Mouse (Mus musculus) lung, embryonic 15.5 days (tissue): Measurements from ENCODE around the gene Adam15. TPM values are rescaled to one million over a fixed set of nuclear protein-coding genes. Genes with fewer than 3 reads are reported as not detected.
A peak's percentile ranks its signal among the peaks of the same experiment; 100 is the strongest.

Experiments used
- ATAC-seq: fragments of 200-750 bp; cut with Nextera tagmentation; 2 replicates; pipeline ENCODE4 v1.8.0; 2017; ENCODE audit warnings: moderate number of reproducible peaks, borderline replicate concordance; ENCODE audit not compliant: low FRiP score, low TSS enrichment; ENCODE audit errors: extremely low read depth
- H3K27ac ChIP-seq: fragments of 300-500 bp; sonication (generic); 2 replicates; pipeline ENCODE4 v1.5.1; 2015; ENCODE audit warnings: moderate library complexity, mild to moderate bottlenecking, inconsistent platforms
- H3K27me3 ChIP-seq: fragments of 300-500 bp; sonication (generic); 2 replicates; pipeline ENCODE4 v1.6.1; 2015; ENCODE audit warnings: inconsistent platforms
- H3K36me3 ChIP-seq: fragments of 300-500 bp; sonication (generic); 2 replicates; pipeline ENCODE4 v1.6.1; 2015; ENCODE audit warnings: inconsistent platforms
- H3K4me1 ChIP-seq: fragments of 300-500 bp; sonication (generic); 2 replicates; pipeline ENCODE4 v1.6.1; 2015; ENCODE audit warnings: inconsistent platforms
- H3K4me2 ChIP-seq: fragments of 300-500 bp; sonication (generic); 2 replicates; pipeline ENCODE4 v1.6.1; 2015; ENCODE audit warnings: inconsistent platforms, mild to moderate bottlenecking, moderate library complexity
- H3K4me3 ChIP-seq: fragments of 300-500 bp; sonication (generic); 2 replicates; pipeline ENCODE4 v1.5.1; 2015; ENCODE audit warnings: mild to moderate bottlenecking, inconsistent platforms
- H3K9ac ChIP-seq: fragments of 300-500 bp; sonication (generic); 2 replicates; pipeline ENCODE4 v1.6.1; 2015; ENCODE audit warnings: inconsistent platforms
- H3K9me3 ChIP-seq: fragments of 300-500 bp; sonication (generic); 2 replicates; pipeline ENCODE4 v1.6.1; 2016; ENCODE audit warnings: inconsistent platforms
- WGBS: fragments of 180-500 bp; shearing (Covaris S2); methylation state at CpG from one replicate; pipeline ENCODE4 v1.1.7; 2015; 5-methylcytosine and 5-hydroxymethylcytosine counted together
- polyA plus RNA-seq: library from polyadenylated mRNA; unstranded; fragments of >200 nt; fragmentation: Nextera tagmentation; extraction: Ambion mirVana; gene quantifications from 2 replicates; pipeline ENCODE4 v1.2.1, GENCODE M21; 2015

Adam15 gene
- polyA plus RNA-seq, 1 experiment from 2014 or later, result 63.0 TPM

DNA sequence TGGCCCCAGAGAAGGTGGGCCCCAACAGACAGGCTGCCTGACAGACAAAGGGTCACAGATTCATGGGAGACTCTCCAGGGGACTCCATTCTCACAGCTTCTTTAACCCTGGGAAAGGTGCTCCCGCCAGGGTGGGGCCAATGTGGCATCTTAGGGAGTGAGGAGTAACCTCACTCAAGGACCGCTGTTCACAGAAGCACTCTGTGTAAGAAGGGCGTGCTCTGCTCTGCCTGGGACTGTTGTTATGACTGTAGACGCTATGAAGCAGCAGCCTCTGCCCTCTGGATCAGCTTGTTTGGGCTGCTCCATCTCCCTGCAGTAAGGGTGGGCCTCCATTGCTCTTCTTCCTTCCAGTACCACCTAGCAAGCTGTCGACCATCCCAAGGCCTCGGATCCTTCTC is 45.4 kb downstream of the Adam15 start:
- no peaks in the 10 kb centered on the region for H3K36me3 ChIP-seq
- H3K27ac ChIP-seq, result no peak overlapping the region
- no peak overlapping the region for H3K4me2 ChIP-seq
- H3K4me1 ChIP-seq, result peaks cover 20% of the 10 kb centered on the region
- H3K9ac ChIP-seq, result no peak overlapping the region
- H3K27me3 ChIP-seq, result no peaks in the 10 kb centered on the region
- WGBS, result 44% methylated on average over 6 of the region's 6 CpGs
- no peak overlapping the region for H3K4me3 ChIP-seq
- ATAC-seq, result no peak
- H3K9me3 ChIP-seq, result no peaks in the 10 kb centered on the region

DNA sequence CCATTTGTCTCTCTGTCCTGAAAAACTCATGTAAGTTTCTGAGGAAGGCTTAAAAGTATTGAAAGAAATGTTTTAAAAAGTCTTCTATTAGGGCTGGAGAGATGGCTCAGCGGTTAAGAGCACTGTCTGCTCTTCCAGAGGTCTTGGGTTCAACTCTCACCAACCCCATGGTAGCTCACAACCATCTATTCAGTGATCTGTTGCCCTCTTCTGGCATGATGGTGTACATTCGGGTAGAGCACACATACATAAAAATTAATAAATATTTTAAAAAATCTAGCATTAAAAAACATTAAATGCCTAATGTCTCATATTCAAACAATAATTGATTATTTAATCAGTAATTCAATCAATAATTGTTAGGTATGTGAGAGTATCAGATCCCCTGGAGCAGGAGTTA is 49.3 kb downstream of the Adam15 start:
- Histone ChIP-seq H3K4me1 (peaks cover 19% of the 10 kb centered on the region), H3K9ac (no peak overlapping the region), H3K4me2 (no peak overlapping the region), H3K27ac (no peak overlapping the region), H3K9me3 (no peaks in the 10 kb centered on the region), H3K36me3 (no peaks in the 10 kb centered on the region), H3K4me3 (no peak overlapping the region), H3K27me3 (no peaks in the 10 kb centered on the region)
- ATAC-seq, result no peak
- 56% methylated on average over 2 of the region's 2 CpGs for WGBS

- no peaks in the 10 kb centered on the region for H3K9me3 ChIP-seq
- 0 out of 2 replicates have a peak overlapping the region, but pooled peaks have one; percentile 14 for H3K9ac ChIP-seq
- no peaks in the 10 kb centered on the region for H3K36me3 ChIP-seq
- 0 out of 2 replicates have a peak overlapping the region, but pooled peaks have one; percentile 25 for H3K4me3 ChIP-seq
- peak overlapping the region; percentile 58 for H3K4me2 ChIP-seq
- ATAC-seq, result no peak
- WGBS, result 22% methylated on average over 1 of the region's 1 CpGs
- H3K4me1 ChIP-seq, result peaks cover 15% of the 10 kb centered on the region
- H3K27me3 ChIP-seq, result no peaks in the 10 kb centered on the region
- no peak overlapping the region for H3K27ac ChIP-seq
Observed at GRCm38 (mm10) chr3:89300071-89300470, 49.7 kb downstream of the Adam15 start.

GRCm38 (mm10) chr3:89299499-89299898 is 50.3 kb downstream of the Adam15 start:
- no peak overlapping the region for H3K27ac ChIP-seq
- H3K4me3 ChIP-seq, result peak overlapping the region; percentile 25
- 2% methylated on average over 14 of the region's 14 CpGs for WGBS
- H3K36me3 ChIP-seq, result no peaks in the 10 kb centered on the region
- H3K9me3 ChIP-seq, result no peaks in the 10 kb centered on the region
- peak; percentile 27; the same call in 1 of the 2 replicates for ATAC-seq
- H3K27me3 ChIP-seq, result no peaks in the 10 kb centered on the region
- peaks cover 14% of the 10 kb centered on the region for H3K4me1 ChIP-seq
- H3K9ac ChIP-seq, result 0 out of 2 replicates have a peak overlapping the region, but pooled peaks have one; percentile 14
- peak overlapping the region; percentile 58 for H3K4me2 ChIP-seq

DNA sequence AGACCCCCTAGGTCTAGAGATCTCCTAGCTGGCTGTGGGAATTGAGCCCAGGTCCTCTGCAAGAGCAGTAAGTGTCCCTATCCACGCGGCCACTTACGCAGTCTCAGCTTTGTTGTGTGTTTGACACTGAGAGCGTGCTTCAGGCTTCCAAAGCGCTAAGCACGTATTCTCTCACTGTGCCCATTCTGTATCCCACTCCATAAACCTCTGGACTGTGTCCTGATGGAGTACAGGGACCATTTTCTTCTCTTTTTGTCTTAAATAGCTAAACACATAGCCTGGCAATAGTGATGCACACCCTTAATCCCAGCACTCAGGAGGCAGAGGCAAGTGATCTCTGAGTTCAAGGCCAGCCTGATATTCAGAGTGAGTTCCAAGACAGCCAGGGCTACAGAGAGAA is 50.9 kb downstream of the Adam15 start:
- no peaks in the 10 kb centered on the region for H3K9me3 ChIP-seq
- ATAC-seq, result no peak
- H3K4me2 ChIP-seq, result 0 out of 2 replicates have a peak overlapping the region, but pooled peaks have one; percentile 58
- H3K27ac ChIP-seq, result no peak overlapping the region
- peaks cover 11% of the 10 kb centered on the region for H3K4me1 ChIP-seq
- no peak overlapping the region for H3K4me3 ChIP-seq
- no peaks in the 10 kb centered on the region for H3K36me3 ChIP-seq
- 82% methylated on average over 6 of the region's 6 CpGs for WGBS
- no peak overlapping the region for H3K9ac ChIP-seq
- no peaks in the 10 kb centered on the region for H3K27me3 ChIP-seq

GRCm38 (mm10) chr3:89296761-89297396 is 52.9 kb downstream of the Adam15 start:
- Histone ChIP-seq H3K36me3 (no peaks in the 10 kb centered on the region), H3K27ac (no peak overlapping the region), H3K4me1 (peaks cover 11% of the 10 kb centered on the region), H3K27me3 (no peaks in the 10 kb centered on the region), H3K4me2 (no peak overlapping the region), H3K4me3 (no peak overlapping the region), H3K9me3 (no peaks in the 10 kb centered on the region), H3K9ac (no peak overlapping the region)
- no peak for ATAC-seq
- WGBS, result 67% methylated on average over 11 of the region's 11 CpGs

DNA sequence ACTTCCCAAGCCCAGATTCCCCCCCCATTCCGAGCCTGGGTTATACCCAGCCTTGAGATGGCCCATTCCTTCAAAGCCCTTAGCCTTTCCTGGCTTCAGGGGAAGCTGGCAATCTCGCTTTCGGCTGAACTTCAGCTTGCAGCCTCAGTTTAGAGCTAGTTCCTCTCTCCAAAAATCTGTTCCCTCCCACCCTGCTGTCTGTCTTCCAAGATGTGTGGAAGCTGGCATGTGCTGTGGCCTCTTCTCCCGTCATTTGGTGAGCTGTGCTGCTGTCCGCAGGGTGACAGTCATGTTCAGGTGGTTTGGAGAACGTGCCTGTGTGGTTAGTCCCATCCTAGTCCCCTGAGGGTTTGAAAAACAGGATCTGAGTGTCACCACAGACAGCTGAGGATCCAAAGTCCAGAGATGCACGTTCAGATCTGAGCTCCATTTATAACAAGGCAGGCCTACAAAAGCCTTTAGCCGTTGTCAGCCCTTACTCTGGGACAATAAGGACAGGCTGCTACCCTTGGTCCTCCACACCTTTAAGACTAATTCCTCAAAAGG is 54.0 kb downstream of the Adam15 start:
- no peaks in the 10 kb centered on the region for H3K27me3 ChIP-seq
- no peak overlapping the region for H3K9ac ChIP-seq
- no peak for ATAC-seq
- H3K36me3 ChIP-seq, result no peaks in the 10 kb centered on the region
- WGBS, result 77% methylated on average over 8 of the region's 8 CpGs
- H3K27ac ChIP-seq, result no peak overlapping the region
- H3K9me3 ChIP-seq, result no peaks in the 10 kb centered on the region
- no peak overlapping the region for H3K4me3 ChIP-seq
- no peak overlapping the region for H3K4me2 ChIP-seq
- H3K4me1 ChIP-seq, result peaks cover 11% of the 10 kb centered on the region

- H3K9ac ChIP-seq, result no peak overlapping the region
- 72% methylated on average over 5 of the region's 5 CpGs for WGBS
- peaks cover under 1% of the 10 kb centered on the region for H3K4me1 ChIP-seq
- H3K27me3 ChIP-seq, result no peaks in the 10 kb centered on the region
- H3K27ac ChIP-seq, result no peak overlapping the region
- no peak overlapping the region for H3K4me2 ChIP-seq
- H3K4me3 ChIP-seq, result no peak overlapping the region
- no peaks in the 10 kb centered on the region for H3K36me3 ChIP-seq
- no peak for ATAC-seq
- H3K9me3 ChIP-seq, result no peaks in the 10 kb centered on the region
Observed at GRCm38 (mm10) chr3:89294195-89294594, 55.6 kb downstream of the Adam15 start.

DNA sequence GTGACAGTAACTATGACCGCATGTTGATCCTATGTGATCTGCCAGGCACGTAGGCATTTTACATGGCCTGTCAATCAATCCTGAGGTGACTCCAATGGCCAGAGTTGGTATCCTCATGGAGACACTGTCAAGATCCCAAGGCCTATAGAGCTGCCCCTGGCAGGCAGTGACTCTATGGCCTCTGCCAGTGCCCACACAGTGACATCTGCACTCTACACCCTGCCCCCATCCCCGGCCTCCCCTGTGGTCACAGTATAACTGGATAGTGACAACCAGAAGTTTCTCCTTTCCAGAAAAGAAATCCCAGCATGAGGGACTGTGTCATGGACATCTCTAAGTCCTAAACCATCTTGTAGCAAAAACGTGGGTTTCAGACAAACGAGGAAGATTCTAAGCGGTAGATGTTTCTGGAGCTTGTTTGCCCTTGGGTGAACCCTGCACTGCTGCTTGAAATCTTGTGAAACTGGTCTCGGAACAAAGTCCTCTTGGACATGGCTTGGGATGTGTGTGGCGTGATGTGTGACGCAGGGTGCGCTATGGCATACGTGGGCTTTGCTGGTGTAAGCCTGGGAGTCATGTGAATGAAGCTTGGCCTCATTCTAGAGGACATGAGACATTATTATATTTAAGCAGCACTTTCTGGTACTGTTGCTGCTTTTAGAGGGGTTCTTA is 56.4 kb downstream of the Adam15 start:
- Histone ChIP-seq H3K4me2 (no peak overlapping the region), H3K4me1 (no peaks in the 10 kb centered on the region), H3K9ac (no peak overlapping the region), H3K36me3 (no peaks in the 10 kb centered on the region), H3K27ac (no peak overlapping the region), H3K27me3 (no peaks in the 10 kb centered on the region), H3K9me3 (no peaks in the 10 kb centered on the region), H3K4me3 (no peak overlapping the region)
- WGBS, result 84% methylated on average over 11 of the region's 11 CpGs
- no peak for ATAC-seq

- WGBS, result 67% methylated on average over 5 of the region's 5 CpGs
- H3K9me3 ChIP-seq, result no peaks in the 10 kb centered on the region
- no peak overlapping the region for H3K9ac ChIP-seq
- no peak for ATAC-seq
- H3K27ac ChIP-seq, result no peak overlapping the region
- no peaks in the 10 kb centered on the region for H3K27me3 ChIP-seq
- H3K4me2 ChIP-seq, result no peak overlapping the region
- no peak overlapping the region for H3K4me3 ChIP-seq
- peaks cover 5% of the 10 kb centered on the region; the same call in 1 of the 2 replicates for H3K4me1 ChIP-seq
- no peaks in the 10 kb centered on the region for H3K36me3 ChIP-seq
Observed at GRCm38 (mm10) chr3:89292303-89292702, 57.5 kb downstream of the Adam15 start.

DNA sequence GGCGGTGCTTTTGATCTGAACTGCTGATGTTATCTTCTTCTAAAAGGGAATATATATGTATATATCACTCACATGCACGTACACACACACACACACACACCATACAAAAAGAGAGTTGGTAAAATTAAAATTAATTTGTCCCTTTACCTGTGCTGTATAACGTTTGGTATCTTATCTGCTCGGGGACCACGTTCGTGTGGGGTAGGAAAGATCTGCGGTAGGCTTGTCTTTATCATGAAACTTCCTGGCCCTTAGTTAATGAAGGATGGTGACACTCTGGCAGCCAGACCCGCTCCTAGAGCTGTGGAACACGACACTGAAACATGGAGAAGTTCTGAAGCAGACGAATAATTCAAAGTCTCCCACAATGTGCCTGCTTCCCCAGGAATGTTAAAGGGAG is 57.9 kb downstream of the Adam15 start:
- no peak overlapping the region for H3K4me2 ChIP-seq
- no peak for ATAC-seq
- 47% methylated on average over 10 of the region's 10 CpGs for WGBS
- H3K27me3 ChIP-seq, result no peaks in the 10 kb centered on the region
- H3K36me3 ChIP-seq, result no peaks in the 10 kb centered on the region
- H3K27ac ChIP-seq, result no peak overlapping the region
- no peak overlapping the region for H3K4me3 ChIP-seq
- no peaks in the 10 kb centered on the region for H3K9me3 ChIP-seq
- H3K9ac ChIP-seq, result no peak overlapping the region
- peaks cover 5% of the 10 kb centered on the region; the same call in 1 of the 2 replicates for H3K4me1 ChIP-seq
